Mouse (Mus musculus) lung, adult 2 months (tissue): Measurements from ENCODE around the gene Krt14.

ENCODE experiments used
- CTCF ChIP-seq: fragments of 200-500 bp; IDR thresholded peaks from 2 replicates; pipeline ENCODE4 v1.5.1; 2011; ENCODE audit warnings: mild to moderate bottlenecking, low read length, control low read depth; ENCODE audit not compliant: insufficient read depth
- POLR2A ChIP-seq: fragments of 200-500 bp; IDR thresholded peaks from 2 replicates; pipeline ENCODE4 v1.6.1; 2011; ENCODE audit warnings: low read depth, mild to moderate bottlenecking, control low read depth, low read length, borderline replicate concordance; ENCODE audit errors: extremely low read depth

GRCm38 (mm10) chr11:100200104-100200820 lies 7.1 kb downstream of the Krt14 start:
- TF ChIP-seq CTCF (0 out of 2 replicates have a peak, but pooled peaks have one; percentile 21), POLR2A (no peak)
